In the genomic region with DNA sequence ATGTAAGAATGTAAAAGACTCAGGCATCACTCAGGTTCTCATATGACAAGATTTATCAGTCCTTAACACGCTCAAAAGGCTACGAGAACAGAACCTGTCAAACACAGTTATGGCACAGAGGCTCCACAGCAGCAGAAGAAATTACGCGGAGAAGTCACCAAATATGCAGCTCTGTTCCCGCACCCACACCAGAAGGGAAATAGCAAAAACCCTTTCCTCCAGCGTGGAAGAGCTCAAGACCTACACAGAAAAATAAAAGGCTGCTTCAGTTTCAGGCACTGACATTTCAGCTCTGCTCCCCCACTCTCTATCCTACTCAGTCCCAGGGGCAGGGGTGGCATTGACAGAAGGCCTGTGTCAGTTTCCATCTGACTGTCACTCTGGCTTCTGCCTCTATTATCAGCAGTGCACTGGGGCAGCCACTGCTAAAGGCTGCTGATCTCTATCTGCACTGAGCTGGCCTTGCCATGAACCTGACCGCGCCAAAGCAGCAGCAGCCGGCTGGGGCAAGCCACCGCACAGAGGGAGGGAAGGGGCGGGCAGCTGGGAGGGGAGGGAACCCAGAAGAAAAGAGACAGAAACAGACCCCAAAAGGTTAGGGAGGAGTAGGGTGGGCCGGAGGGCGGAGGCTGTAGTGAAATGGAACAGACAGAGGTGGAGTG, we compare ENCODE assay signal across 9 mouse cellular contexts.
A peak's percentile ranks its signal among the peaks of the same experiment; 100 is the strongest.
DNase-seq lines count a peak whose midpoint lies in the region; ATAC-seq lines count a peak whose summit lies in the region.
"Had no signal": no experiment of that assay in that cellular context is flagged by ENCODE, and none has a peak within 500 bp of the region (broad histone marks: within the 10 kb centered on the region; RNA-seq: fewer than 3 reads in every experiment).

No protein-coding gene starts in this region.

- peak overlapping the region; percentile 10; the same call in 1 of the 2 replicates for H3K4me3 ChIP-seq in neural tube, embryonic 11.5 days (ENCODE audit: low read depth, low read length)
- H3K4me3 ChIP-seq: erythroblast, embryonic 14.5 days had no signal

- peak overlapping the region; percentile 90 for H3K27ac ChIP-seq in neural tube, embryonic 11.5 days (ENCODE audit: low read depth, low read length)

- WGBS in neural tube, embryonic 11.5 days = 30% methylated on average over 13 of the region's 13 CpGs

- H3K9me3 ChIP-seq in neural tube, embryonic 11.5 days (ENCODE audit: control insufficient read depth, low read length) = no peaks in the 10 kb centered on the region

- DNase-seq in adrenal gland, adult 2 months = peak; percentile 20
- no peak for DNase-seq in adrenal gland, postnatal 4 days (ENCODE audit: low spot score in 2 of 2)
- DNase-seq in R1 (ENCODE audit: low read depth, low spot score) = peak; percentile 25
- peak; percentile 5 for DNase-seq in forelimb bud, embryonic 11.5 days (ENCODE audit: low read depth, low spot score)
- DNase-seq in kidney, postnatal 4 days = peak; percentile 17 to 41
- DNase-seq in neural tube, embryonic 11.5 days (ENCODE audit: low spot score) = peak; percentile 86
- DNase-seq in T-cell, adult 2 months (ENCODE audit: low spot score) = no peak

- peaks cover 11% of the 10 kb centered on the region for H3K4me1 ChIP-seq in neural tube, embryonic 11.5 days (ENCODE audit: control insufficient read depth, insufficient read depth, low read length)

- peak; percentile 91 for ATAC-seq in neural tube, embryonic 11.5 days (ENCODE audit: insufficient read depth, low FRiP score, low TSS enrichment)
- no peak for ATAC-seq in inflammation-experienced regulatory T-cells, adult 6 months

- peak overlapping the region; percentile 34 for H3K4me2 ChIP-seq in neural tube, embryonic 11.5 days (ENCODE audit: low read depth)

- H3K36me3 ChIP-seq in neural tube, embryonic 11.5 days (ENCODE audit: control insufficient read depth, insufficient read depth, low read length) = no peaks in the 10 kb centered on the region

- H3K9ac ChIP-seq in neural tube, embryonic 11.5 days (ENCODE audit: low read length) = peak overlapping the region; percentile 37

- no peaks in the 10 kb centered on the region for H3K27me3 ChIP-seq in neural tube, embryonic 11.5 days (ENCODE audit: control insufficient read depth, insufficient read depth, low read length)

Comparison
In these comparisons a context has a peak if more than half of its experiments do, and no peak if none do; other contexts are left out.
1. DNase-seq: peak in adrenal gland, adult 2 months (single experiment), R1 (single experiment), forelimb bud, embryonic 11.5 days (single experiment), kidney, postnatal 4 days (2 of 2) and neural tube, embryonic 11.5 days (single experiment); none in adrenal gland, postnatal 4 days (0 of 2) and T-cell, adult 2 months (single experiment).